Mouse (Mus musculus): ENCODE measurements around the gene Syngap1.

- TF ChIP-seq CTCF (IDR thresholded peaks at IDR 0.05; ENCODE audit: control insufficient read depth, insufficient read depth, insufficient replicate concordance, low read depth, low read length) = no peak
- no peak; the same call in 1 of the 2 replicates for TF ChIP-seq POLR2A (IDR thresholded peaks at IDR 0.05; ENCODE audit: control insufficient read depth, low read depth, low read length)
Measured at GRCm38 (mm10) chr17:26939973-26940300, 1.1 kb upstream of the Syngap1 start.

All from testis, adult 2 months (tissue).